Mouse (Mus musculus): ENCODE results near the gene Olfr1065.
A peak's percentile ranks its signal among the peaks of the same experiment; 100 is the strongest.
"Not testable (repeated sequence)": the region's sequence is repeated elsewhere in the genome, so short reads cannot be mapped to it uniquely, and the experiment has no call there.

The Olfr1065 gene

DNA sequence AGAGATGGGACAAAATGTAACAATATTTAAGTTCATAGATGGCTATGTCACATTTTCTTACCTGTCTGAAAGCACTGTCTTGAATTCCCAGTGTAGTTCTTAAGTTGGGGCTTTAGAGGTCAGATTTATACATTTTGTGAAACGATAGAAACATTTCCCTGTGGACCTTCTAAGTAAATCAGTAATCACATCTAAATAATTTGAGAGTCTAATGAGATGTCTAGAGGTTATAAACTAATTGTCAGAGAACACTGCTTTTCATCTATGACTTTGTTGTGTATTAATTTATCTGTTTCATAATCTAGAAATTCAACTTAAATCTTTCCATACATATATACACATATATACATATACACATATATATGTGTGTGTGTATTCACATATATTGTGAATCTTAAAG lies at the start of gene Olfr1065:
Gene Olfr1065 (minus strand): TSS at position 101 of the 400 bp plus-strand sequence.
- not testable (repeated sequence) for DNase-seq (ENCODE audit: low read depth)

DNA sequence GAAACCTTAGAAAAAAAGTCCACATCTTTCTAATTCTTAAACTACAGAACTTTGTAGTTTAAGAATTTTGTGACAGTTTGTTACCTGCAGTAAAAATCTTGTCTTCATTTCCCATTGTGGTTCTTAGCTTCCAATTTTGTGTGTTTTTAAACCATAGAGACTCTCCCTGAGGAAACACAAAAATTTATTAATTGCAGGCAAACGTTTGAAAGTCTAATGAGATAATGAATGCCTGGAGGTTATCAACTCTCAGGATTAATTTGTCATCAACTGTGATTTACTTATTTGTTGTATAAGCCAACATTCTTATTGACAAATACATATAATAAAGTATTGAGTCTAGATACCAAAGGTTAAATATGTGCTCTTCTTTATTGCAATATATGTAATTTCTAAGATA lies 36.9 kb upstream of the Olfr1065 start, which contains the start of gene Olfr228:
Gene Olfr228 (minus strand): TSS at position 101 of the 400 bp plus-strand sequence.
- no peak for DNase-seq (ENCODE audit: low read depth)

DNA sequence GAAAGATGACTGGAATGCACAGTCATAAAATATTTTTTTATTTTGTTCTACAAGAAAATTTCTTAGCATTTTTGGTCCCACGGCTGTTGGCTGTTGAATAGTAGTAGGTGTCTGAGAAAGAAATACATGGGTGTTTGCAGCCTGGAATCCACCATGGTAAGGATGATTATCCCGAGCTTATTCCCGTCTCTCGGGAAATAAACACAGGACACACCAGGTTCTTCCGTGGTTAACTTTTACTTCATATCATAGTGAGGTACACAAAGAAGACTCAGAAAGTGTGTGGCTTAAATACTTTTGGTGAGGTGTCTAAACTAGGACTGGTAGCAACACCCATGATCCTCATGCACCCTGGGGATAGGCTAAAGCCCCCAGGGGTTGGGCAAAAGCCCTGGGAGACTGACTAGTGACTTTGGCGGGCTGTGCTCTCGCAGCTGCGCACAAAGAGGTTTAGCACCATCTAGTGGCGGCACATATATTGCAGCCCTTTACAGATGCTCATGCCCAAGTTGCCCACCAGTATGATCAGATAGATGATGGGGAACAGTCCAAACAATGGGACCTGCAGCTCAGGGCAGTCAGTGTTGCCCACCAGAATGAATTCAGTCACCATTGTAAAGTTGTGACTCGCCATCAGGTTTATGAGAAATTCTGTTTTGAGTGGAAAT lies 14.2 kb upstream of the Olfr1065 start:
- peak; percentile 4 for DNase-seq (ENCODE audit: low read depth)

DNA sequence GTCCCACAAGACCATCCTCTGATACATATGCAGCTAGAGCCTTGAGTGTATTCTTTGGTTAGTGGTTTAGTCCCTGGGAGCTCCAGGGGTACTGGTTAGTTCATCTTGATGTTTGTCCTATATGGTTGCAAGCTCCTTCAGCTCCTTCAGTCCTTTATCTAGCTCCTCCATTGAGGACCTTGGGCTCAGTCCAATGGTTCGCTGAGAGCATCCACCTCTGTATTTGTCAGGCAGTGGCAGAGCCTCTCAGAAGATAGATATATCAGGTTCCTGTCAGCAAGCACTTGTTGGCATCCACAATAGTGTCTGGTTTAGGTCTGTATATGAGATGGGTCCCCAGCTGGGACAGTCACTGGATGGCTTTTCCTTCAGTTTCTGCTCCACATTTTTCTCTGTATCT lies 10.0 kb upstream of the Olfr1065 start:
- no peak for DNase-seq (ENCODE audit: low read depth)

DNA sequence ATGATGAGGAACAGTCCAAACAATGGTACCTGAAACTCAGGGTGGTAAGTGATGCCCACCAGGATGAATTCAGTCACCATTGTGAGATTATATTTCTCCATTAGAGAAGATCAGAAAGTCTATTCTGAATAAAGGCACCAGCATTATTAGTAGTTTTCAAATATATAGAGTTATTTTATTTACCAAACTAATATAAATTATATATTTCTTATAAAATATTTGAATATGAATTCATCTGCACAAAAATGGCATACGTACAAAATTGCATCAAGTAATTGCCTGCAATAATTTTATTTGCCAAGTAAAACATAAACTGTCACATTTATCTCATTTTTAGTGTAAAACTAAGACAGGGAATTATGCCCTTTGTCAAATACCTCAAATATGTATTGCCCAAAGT lies 5.8 kb upstream of the Olfr1065 start, which contains the start of gene Olfr1066:
Gene Olfr1066 (minus strand): TSS at position 101 of the 400 bp plus-strand sequence.
- no peak for DNase-seq (ENCODE audit: low read depth)

DNA sequence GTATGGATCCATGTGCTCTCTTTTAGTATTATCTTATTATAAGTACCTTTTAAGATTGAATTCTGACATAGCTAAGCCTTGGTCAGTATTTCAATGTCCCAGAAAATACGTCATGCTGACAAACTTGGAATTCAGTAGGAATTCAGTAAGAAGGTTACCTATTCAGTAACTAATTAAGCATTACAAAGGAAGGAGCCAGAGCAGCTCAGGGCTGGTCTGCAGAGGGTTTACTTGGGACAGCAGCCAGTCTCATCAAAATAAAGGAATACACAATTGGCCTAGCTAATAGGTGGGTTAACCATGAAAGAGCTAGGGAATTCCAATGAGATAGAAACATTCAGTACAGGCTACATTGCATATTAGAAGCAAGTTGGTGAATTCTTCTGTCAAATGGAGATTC lies 8.3 kb downstream of the Olfr1065 start:
- not testable (repeated sequence) for DNase-seq (ENCODE audit: low read depth)

DNA sequence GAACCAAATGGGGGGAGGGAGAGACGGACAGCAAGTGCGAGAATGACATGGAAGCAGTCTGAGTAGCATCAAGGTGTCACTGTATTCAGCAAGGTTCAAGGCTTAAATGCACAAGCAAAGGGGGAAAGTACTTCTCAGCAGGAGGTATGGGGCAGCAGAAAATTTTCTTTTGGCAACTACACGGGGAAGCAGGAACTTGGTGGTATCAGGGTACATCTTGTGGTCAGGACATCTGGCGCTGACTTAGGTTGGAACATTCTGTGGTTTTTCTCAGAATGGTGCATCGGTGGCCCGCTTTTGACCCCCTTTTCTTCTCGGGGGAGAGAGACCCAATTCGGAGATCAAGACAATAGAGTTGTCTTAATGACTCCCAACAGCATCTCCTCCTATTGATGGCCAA lies 21.9 kb downstream of the Olfr1065 start:
- DNase-seq (ENCODE audit: low read depth), result not testable (repeated sequence)

DNA sequence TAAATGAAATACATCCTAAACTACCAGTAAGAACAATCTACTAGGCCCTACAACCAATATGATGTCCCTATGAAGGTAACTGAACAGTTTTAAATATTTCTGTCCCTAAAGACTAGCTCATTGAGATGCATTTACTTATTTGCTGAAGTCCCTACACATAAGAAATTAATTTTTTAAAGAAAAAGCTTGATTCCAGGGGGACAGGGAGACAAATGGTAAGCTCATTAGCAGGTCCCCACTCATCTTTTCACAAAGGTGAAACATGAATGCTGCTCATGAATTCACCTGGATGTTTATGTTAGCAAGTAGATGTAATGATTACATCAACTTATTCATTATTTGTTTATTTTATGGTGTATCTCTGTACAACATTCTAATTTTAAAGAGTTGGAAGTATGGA lies 23.7 kb downstream of the Olfr1065 start, which contains the start of gene Olfr1062:
Gene Olfr1062 (minus strand): TSS at position 101 of the 400 bp plus-strand sequence.
- not testable (repeated sequence) for DNase-seq (ENCODE audit: low read depth)

DNA sequence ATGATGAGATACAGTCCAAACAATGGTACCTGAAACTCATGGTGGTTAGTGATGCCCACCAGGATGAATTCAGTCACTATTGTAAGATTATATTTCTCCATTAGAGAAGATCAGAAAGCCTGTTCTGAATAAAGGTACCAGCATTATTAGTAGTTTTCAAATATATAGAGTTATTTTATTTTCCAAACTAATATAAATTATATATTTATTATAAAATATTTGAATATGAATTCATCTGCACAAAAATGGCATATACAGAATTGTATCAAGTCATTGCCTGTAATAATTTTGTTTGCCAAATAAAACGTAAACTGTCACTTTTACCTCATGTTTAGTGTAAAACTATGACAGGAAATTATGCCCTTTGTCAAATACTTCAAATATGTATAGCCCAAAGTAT lies 36.4 kb downstream of the Olfr1065 start, which contains the start of gene Olfr1061:
Gene Olfr1061 (minus strand): TSS at position 101 of the 400 bp plus-strand sequence.
- no peak for DNase-seq (ENCODE audit: low read depth)

DNA sequence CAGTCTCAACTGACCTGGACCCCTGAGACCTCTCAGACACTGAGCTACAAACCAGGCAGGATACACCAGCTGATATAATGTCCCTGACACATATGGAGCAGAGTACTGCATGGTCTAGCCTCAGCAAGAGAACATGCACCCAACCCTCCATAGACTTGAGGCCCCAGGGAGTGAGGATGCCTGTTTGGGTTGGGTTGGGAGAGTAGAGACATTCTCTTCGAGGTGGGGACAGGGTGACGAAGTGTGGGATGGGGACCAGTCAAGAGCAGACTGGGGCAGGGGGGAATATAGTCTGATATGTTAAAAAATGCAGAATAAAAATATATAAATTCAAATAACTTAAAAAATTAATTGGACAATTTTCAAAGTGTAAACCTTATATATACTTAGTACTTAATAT lies 55.3 kb downstream of the Olfr1065 start:
- no peak for DNase-seq (ENCODE audit: low read depth)

Data from naive thymus-derived CD4-positive, alpha-beta T cell, adult 2 months (primary cell).